In genomic region chr5:21702009-21702364, GRCm38 (mm10) we compare ENCODE assay signal across 9 mouse cellular contexts. TPM values are rescaled to one million over a fixed set of nuclear protein-coding genes. Genes with fewer than 3 reads are reported as not detected.
DNase-seq lines count a peak whose midpoint lies in the region; ATAC-seq and TF ChIP-seq lines count a peak whose summit lies in the region.
"Had no signal": no experiment of that assay in that cellular context is flagged by ENCODE, and none has a peak within 500 bp of the region (broad histone marks: within the 10 kb centered on the region; RNA-seq: fewer than 3 reads in every experiment).

No protein-coding gene starts in this region.

- peak overlapping the region; percentile 78 for H3K4me3 ChIP-seq in layer of hippocampus, adult 2 months
- H3K4me3 ChIP-seq in embryonic facial prominence, embryonic 10.5 days, result peak overlapping the region; percentile 78
- H3K4me3 ChIP-seq in myocyte, result peak overlapping the region; percentile 37

- no peaks in the 10 kb centered on the region for H3K27me3 ChIP-seq in embryonic facial prominence, embryonic 10.5 days (replicated peaks; ENCODE audit: low read depth, poor library complexity, severe bottlenecking)
- no peaks in the 10 kb centered on the region for H3K27me3 ChIP-seq in myocyte (ENCODE audit: control insufficient read depth, insufficient read depth, insufficient read length)

- TF ChIP-seq POLR2A in myocyte (IDR thresholded peaks at IDR 0.05; ENCODE audit: insufficient read length, low read depth), result no peak

- DNase-seq in layer of hippocampus, adult 2 months (ENCODE audit: low spot score in 2 of 2), result no peak
- no peak for DNase-seq in layer of hippocampus, adult 9-10 months (ENCODE audit: low spot score)
- no peak for DNase-seq in embryonic facial prominence, embryonic 10.5 days (ENCODE audit: low spot score)
- DNase-seq in c-Kit-positive CD71-positive TER-119-positive erythroid progenitor cells, embryonic 14.5 days (ENCODE audit: low spot score), result no peak
- DNase-seq in left cerebral cortex, postnatal 25 days (ENCODE audit: low spot score in 2 of 2), result no peak

- 63% methylated on average over 2 of the region's 2 CpGs for WGBS in embryonic facial prominence, embryonic 10.5 days

- H3K4me2 ChIP-seq in myocyte (ENCODE audit: low read depth), result peak overlapping the region; percentile 85

- H3K36me3 ChIP-seq in embryonic facial prominence, embryonic 10.5 days (replicated peaks), result no peaks in the 10 kb centered on the region
- H3K36me3 ChIP-seq in myocyte (ENCODE audit: control insufficient read depth, insufficient read depth), result no peaks in the 10 kb centered on the region

- peak overlapping the region; percentile 99 for H3K27ac ChIP-seq in layer of hippocampus, adult 2 months
- peak overlapping the region; percentile 98 for H3K27ac ChIP-seq in embryonic facial prominence, embryonic 10.5 days (replicated peaks)

- ATAC-seq in inflammation-experienced regulatory T-cells, adult 6 months, result peak; percentile 22
- ATAC-seq in granulocyte monocyte progenitor cell, adult 5-6 weeks (replicated peaks; ENCODE audit: poor library complexity, severe bottlenecking), result no peak

- intact Hi-C loops in left cerebral cortex, postnatal 25 days (cut with DNase I), result no loop called here

- H3K9me3 ChIP-seq in embryonic facial prominence, embryonic 10.5 days, result no peaks in the 10 kb centered on the region

- H3K4me1 ChIP-seq in embryonic facial prominence, embryonic 10.5 days, result no peaks in the 10 kb centered on the region

- no peaks in the 10 kb centered on the region for H3K79me2 ChIP-seq in myocyte (ENCODE audit: control insufficient read depth, insufficient read depth)

- TF ChIP-seq CTCF in layer of hippocampus, adult 2 months (conservative IDR thresholded peaks at IDR 0.05), result no peak

- peak overlapping the region; percentile 57 for H3ac ChIP-seq in myocyte (ENCODE audit: control insufficient read depth, insufficient read length)

TF ChIP-seq in myocyte, 11 proteins besides CTCF, POLR2A, EP300 and RAD21:
- no peak for TF ChIP-seq SRF (IDR thresholded peaks at IDR 0.05; ENCODE audit: control insufficient read depth, insufficient read length, low read depth)
- TF ChIP-seq USF1 (IDR thresholded peaks at IDR 0.05; ENCODE audit: low read depth), result no peak
- TF ChIP-seq MAX (IDR thresholded peaks at IDR 0.05; ENCODE audit: low read depth), result no peak
- no peak for TF ChIP-seq CEBPB (IDR thresholded peaks at IDR 0.05; ENCODE audit: insufficient read depth, poor library complexity, severe bottlenecking)
- no peak for TF ChIP-seq TCF12 (IDR thresholded peaks at IDR 0.05; ENCODE audit: insufficient read depth, poor library complexity, severe bottlenecking)
- no peak for TF ChIP-seq MYOD1 (IDR thresholded peaks at IDR 0.05; ENCODE audit: control insufficient read depth in 1 of 3, insufficient read length in 2 of 3, low read depth in 2 of 3)
- no peak for TF ChIP-seq TCF3 (IDR thresholded peaks at IDR 0.05; ENCODE audit: insufficient read length, low read depth)
- no peak for TF ChIP-seq POLR2AphosphoS2 (IDR thresholded peaks at IDR 0.05; ENCODE audit: insufficient read length, low read depth)
- TF ChIP-seq E2F4 (IDR thresholded peaks at IDR 0.05; ENCODE audit: insufficient read depth), result no peak
- TF ChIP-seq REST (IDR thresholded peaks at IDR 0.05; ENCODE audit: insufficient read depth, insufficient read length), result no peak
- TF ChIP-seq MYOG (IDR thresholded peaks at IDR 0.05; ENCODE audit: control insufficient read depth in 1 of 3, insufficient read depth in 1 of 3, insufficient read length in 2 of 3, low read depth in 2 of 3), result no peak

RNA-seq across cellular contexts. Expression of gene Napepld, which starts 0.8 kb away (rescaled TPM):
- total RNA-seq in layer of hippocampus, adult 2 months (2021), result 10 to 100 TPM; 28.4 to 34.7 TPM
- 4.8 and 5.0 TPM in 2 replicates for polyA plus RNA-seq in embryonic facial prominence, embryonic 10.5 days (2016; fragmentation: Nextera tagmentation; extraction: Ambion mirVana)
- 1 to 10 TPM; 2.0 to 3.9 (median 2.6) TPM for polyA plus RNA-seq in inflammation-experienced regulatory T-cells, adult 6 months (2017; shearing (Covaris generic))
- 0.66 TPM for polyA plus RNA-seq in myocyte (2012; fragmentation: generic; extraction: Trizol)
- 5.7 and 7.2 TPM in 2 replicates for total RNA-seq in granulocyte monocyte progenitor cell, adult 5-6 weeks (2014; fragmentation: Nextera tagmentation)
- 2.8 and 4.1 TPM in 2 replicates for total RNA-seq in granulocyte monocyte progenitor cell, adult 5-6 weeks (2017)
- 10 to 100 TPM; 13.3 to 14.3 TPM for total RNA-seq in left cerebral cortex, postnatal 25 days (2021)

RNA-seq across cellular contexts. Expression of gene Pmpcb, which starts 35.0 kb away (rescaled TPM):
- total RNA-seq in layer of hippocampus, adult 2 months (2021), result 10 to 100 TPM; 72.9 to 73.9 TPM
- 78.0 and 84.7 TPM in 2 replicates for polyA plus RNA-seq in embryonic facial prominence, embryonic 10.5 days (2016; fragmentation: Nextera tagmentation; extraction: Ambion mirVana)
- polyA plus RNA-seq in inflammation-experienced regulatory T-cells, adult 6 months (2017; shearing (Covaris generic)), result 10 to 100 TPM; 79.0 to 84.3 (median 82.6) TPM
- polyA plus RNA-seq in myocyte (2012; fragmentation: generic; extraction: Trizol), result 126 TPM
- total RNA-seq in granulocyte monocyte progenitor cell, adult 5-6 weeks (2014; fragmentation: Nextera tagmentation), result 45.9 and 67.3 TPM in 2 replicates
- 97.9 and 124 TPM in 2 replicates for total RNA-seq in granulocyte monocyte progenitor cell, adult 5-6 weeks (2017)
- 10 to 100 TPM; 68.0 to 71.4 TPM for total RNA-seq in left cerebral cortex, postnatal 25 days (2021)

RNA-seq across cellular contexts. Expression of gene Armc10, which starts 56.4 kb away (rescaled TPM):
- 10 to 100 TPM; 20.6 to 23.3 TPM for total RNA-seq in layer of hippocampus, adult 2 months (2021)
- polyA plus RNA-seq in embryonic facial prominence, embryonic 10.5 days (2016; fragmentation: Nextera tagmentation; extraction: Ambion mirVana), result 63.1 and 63.4 TPM in 2 replicates
- polyA plus RNA-seq in inflammation-experienced regulatory T-cells, adult 6 months (2017; shearing (Covaris generic)), result 10 to 100 TPM; 31.2 to 38.3 (median 33.2) TPM
- 10.1 TPM for polyA plus RNA-seq in myocyte (2012; fragmentation: generic; extraction: Trizol)
- total RNA-seq in granulocyte monocyte progenitor cell, adult 5-6 weeks (2014; fragmentation: Nextera tagmentation), result 34.9 and 40.4 TPM in 2 replicates
- total RNA-seq in granulocyte monocyte progenitor cell, adult 5-6 weeks (2017), result 49.4 and 51.5 TPM in 2 replicates
- 10 to 100 TPM; 19.4 to 20.6 TPM for total RNA-seq in left cerebral cortex, postnatal 25 days (2021)

RNA-seq across cellular contexts. Expression of gene Fbxl13, which starts 56.6 kb away (rescaled TPM):
- total RNA-seq in layer of hippocampus, adult 2 months (2021), result under 1 TPM; 0.29 to 0.41 TPM
- polyA plus RNA-seq in embryonic facial prominence, embryonic 10.5 days (2016; fragmentation: Nextera tagmentation; extraction: Ambion mirVana), result 0.09 and 0.28 TPM in 2 replicates
- polyA plus RNA-seq in inflammation-experienced regulatory T-cells, adult 6 months (2017; shearing (Covaris generic)), result under 1 TPM in 1 of 3 experiments, not detected in 2; 0.31 TPM
- polyA plus RNA-seq in myocyte (2012; fragmentation: generic; extraction: Trizol), result 0.19 TPM
- total RNA-seq in granulocyte monocyte progenitor cell, adult 5-6 weeks (2014; fragmentation: Nextera tagmentation), result not detected in 2 replicates
- total RNA-seq in granulocyte monocyte progenitor cell, adult 5-6 weeks (2017), result 0.43 TPM in 1 of 2 replicates, not detected in the other
- total RNA-seq in left cerebral cortex, postnatal 25 days (2021), result under 1 TPM; 0.16 to 0.30 TPM
- total RNA-seq: hematopoietic stem cell, adult 5-6 weeks had no signal
